Mouse (Mus musculus) forebrain, embryonic 14.5 days (tissue): Measurements from ENCODE around the gene Dsel. TPM values are rescaled to one million over a fixed set of nuclear protein-coding genes. Genes with fewer than 3 reads are reported as not detected.

Source experiments
- ATAC-seq: fragments of 200-750 bp; cut with Nextera tagmentation; 2 replicates; pipeline ENCODE4 v1.8.0; 2017; ENCODE audit warnings: mild to moderate bottlenecking, moderate library complexity
- DNase-seq: peaks from one replicate; pipeline ENCODE4 v3.0.0-alpha.2; 2015; ENCODE audit warnings: low spot score
- H3K27ac ChIP-seq: fragments of 300-500 bp; sonication (generic); 2 replicates; pipeline ENCODE4 v1.5.1; 2014; ENCODE audit warnings: low read depth, mild to moderate bottlenecking, control low read depth, low read length, moderate library complexity
- H3K27me3 ChIP-seq: fragments of 300-500 bp; sonication (generic); replicated peaks from 2 replicates; pipeline ENCODE4 v1.6.1; 2014; ENCODE audit warnings: low read length, control low read depth, mixed read lengths; ENCODE audit not compliant: control insufficient read depth, insufficient read depth
- H3K36me3 ChIP-seq: fragments of 300-500 bp; sonication (generic); 2 replicates; pipeline ENCODE4 v1.6.1; 2014; ENCODE audit warnings: low read length, control low read depth; ENCODE audit not compliant: control insufficient read depth, insufficient read depth
- H3K4me1 ChIP-seq: fragments of 300-500 bp; sonication (generic); 2 replicates; pipeline ENCODE4 v1.6.1; 2014; ENCODE audit warnings: antibody characterized with exemption, low read length, control low read depth; ENCODE audit not compliant: control insufficient read depth, insufficient read depth
- H3K4me2 ChIP-seq: fragments of 300-500 bp; sonication (generic); 2 replicates; pipeline ENCODE4 v1.6.1; 2014; ENCODE audit warnings: mild to moderate bottlenecking, control low read depth, low read length
- H3K4me3 ChIP-seq: fragments of 300-500 bp; sonication (generic); 2 replicates; pipeline ENCODE4 v1.5.1; 2014; ENCODE audit warnings: low read depth, low read length, control low read depth
- H3K9ac ChIP-seq: fragments of 300-500 bp; sonication (generic); 2 replicates; pipeline ENCODE4 v1.6.1; 2014; ENCODE audit warnings: mild to moderate bottlenecking, low read length, control low read depth, moderate library complexity
- H3K9me3 ChIP-seq: fragments of 300-500 bp; sonication (generic); replicated peaks from 2 replicates; pipeline ENCODE4 v1.6.1; 2016; ENCODE audit warnings: low read length, control low read depth, mixed read lengths; ENCODE audit not compliant: control insufficient read depth
- WGBS: fragments of 180-500 bp; shearing (Covaris S2); extraction: QIAGEN DNeasy Blood & Tissue Kit; methylation state at CpG from one replicate; pipeline ENCODE4 v1.1.7; 2014; 5-methylcytosine and 5-hydroxymethylcytosine counted together
- polyA plus RNA-seq: library from polyadenylated mRNA; unstranded; fragments of >200 nt; fragmentation: Nextera tagmentation; extraction: Ambion mirVana; gene quantifications from 2 replicates; pipeline ENCODE4 v1.2.1, GENCODE M21; 2014

The Dsel gene
- 9.0 and 9.4 TPM in 2 replicates for polyA plus RNA-seq

DNA sequence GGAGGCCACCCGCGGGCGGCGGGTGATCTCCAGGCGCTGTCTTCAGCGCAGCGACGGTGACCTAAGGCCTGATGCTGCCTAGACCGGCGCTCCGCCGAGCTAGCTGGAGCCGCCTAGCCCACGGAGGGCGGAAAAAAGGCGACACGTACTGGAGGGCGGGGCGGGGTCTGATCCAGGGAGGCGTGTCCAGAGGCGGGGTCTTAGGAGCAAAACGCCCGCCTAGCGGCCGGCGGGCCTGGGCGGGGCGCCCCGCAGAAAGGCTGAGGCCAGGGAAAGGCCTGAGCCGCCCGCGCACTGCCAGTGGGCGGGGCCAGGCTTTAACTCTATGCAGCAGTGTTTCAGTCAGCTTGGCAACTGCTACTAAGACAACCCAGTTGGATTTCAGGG, at the start of gene Dsel:
TSS of gene Dsel (minus strand) at position 140 of the 387 bp plus-strand sequence.
- WGBS: 0% methylated on average over 33 of the region's 33 CpGs
- H3K36me3 ChIP-seq: no peaks in the 10 kb centered on the region
- no peaks in the 10 kb centered on the region for H3K9me3 ChIP-seq
- H3K27me3 ChIP-seq: no peaks in the 10 kb centered on the region
- ATAC-seq (peak; percentile 96), DNase-seq (peak; percentile 95)
- H3K9ac ChIP-seq: peak within 1 kb of the TSS; percentile 89
- H3K4me3 ChIP-seq: peak within 1 kb of the TSS; percentile 72
- peak within 1 kb of the TSS; percentile 90 for H3K27ac ChIP-seq
- H3K4me1 ChIP-seq: peaks cover 4% of the 10 kb centered on the region; the same call in 1 of the 2 replicates
- peak within 1 kb of the TSS; percentile 59 for H3K4me2 ChIP-seq

DNA sequence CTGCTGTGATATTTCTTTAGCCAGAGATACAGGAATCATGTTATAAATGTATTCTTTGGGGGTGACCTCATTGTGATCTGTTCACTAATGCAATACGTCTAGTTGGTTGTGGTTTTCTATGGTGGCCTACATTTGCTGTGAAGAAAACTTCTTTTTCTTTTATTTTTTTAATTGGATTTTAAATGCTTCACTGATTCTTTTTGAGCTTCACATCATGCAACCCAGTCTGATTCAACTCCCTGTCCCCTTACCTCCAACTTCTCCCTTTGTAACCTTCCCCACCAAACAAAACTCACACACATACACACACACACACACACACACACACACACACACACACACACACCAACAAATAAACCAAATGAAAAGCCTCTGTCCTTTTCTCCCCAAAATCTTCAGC, 46.7 kb upstream of the Dsel start:
- Histone ChIP-seq H3K27me3 (no peaks in the 10 kb centered on the region), H3K4me1 (no peaks in the 10 kb centered on the region), H3K9ac (no peak overlapping the region), H3K27ac (no peak overlapping the region), H3K36me3 (no peaks in the 10 kb centered on the region), H3K4me2 (no peak overlapping the region), H3K9me3 (no peaks in the 10 kb centered on the region), H3K4me3 (no peak overlapping the region)
- WGBS: 8% methylated on average over 1 of the region's 1 CpGs
- ATAC-seq: no peak
- DNase-seq: no peak

DNA sequence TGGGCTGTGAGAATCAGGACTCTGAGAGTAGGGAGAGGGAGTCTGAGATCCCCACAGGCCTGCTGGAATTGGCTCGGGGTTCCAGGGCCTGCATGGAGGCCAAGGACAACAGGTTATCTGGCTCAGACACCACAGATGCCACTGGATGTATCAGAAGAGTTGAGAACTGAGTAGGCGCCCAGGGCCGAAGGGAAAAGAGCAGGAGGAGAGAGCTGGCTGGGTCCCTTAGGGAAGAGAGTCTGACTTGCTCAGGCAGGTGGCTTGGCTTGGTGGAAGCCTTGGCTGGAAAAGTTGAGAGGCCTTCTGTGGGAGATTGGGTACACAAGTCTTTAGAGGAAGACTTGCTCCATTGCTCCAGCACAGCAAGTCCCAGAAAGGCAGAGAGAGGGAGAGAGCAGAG, 18.6 kb upstream of the Dsel start:
- H3K4me2 ChIP-seq: no peak overlapping the region
- DNase-seq (no peak), ATAC-seq (no peak)
- no peaks in the 10 kb centered on the region for H3K27me3 ChIP-seq
- no peak overlapping the region for H3K9ac ChIP-seq
- no peaks in the 10 kb centered on the region for H3K36me3 ChIP-seq
- H3K4me1 ChIP-seq: no peaks in the 10 kb centered on the region
- H3K9me3 ChIP-seq: no peaks in the 10 kb centered on the region
- no peak overlapping the region for H3K27ac ChIP-seq
- 80% methylated on average over 3 of the region's 3 CpGs for WGBS
- no peak overlapping the region for H3K4me3 ChIP-seq

- DNase-seq: no peak
- Histone ChIP-seq H3K27me3 (no peaks in the 10 kb centered on the region), H3K4me1 (no peaks in the 10 kb centered on the region), H3K4me2 (no peak overlapping the region), H3K27ac (no peak overlapping the region), H3K4me3 (no peak overlapping the region), H3K36me3 (no peaks in the 10 kb centered on the region), H3K9ac (no peak overlapping the region), H3K9me3 (no peaks in the 10 kb centered on the region)
- no peak for ATAC-seq
Observed at GRCm38 (mm10) chr1:111875784-111876183, 11.1 kb upstream of the Dsel start.

- Histone ChIP-seq H3K36me3 (no peaks in the 10 kb centered on the region), H3K27me3 (no peaks in the 10 kb centered on the region), H3K4me2 (no peak overlapping the region), H3K9ac (no peak overlapping the region), H3K4me3 (no peak overlapping the region), H3K4me1 (no peaks in the 10 kb centered on the region), H3K9me3 (no peaks in the 10 kb centered on the region), H3K27ac (no peak overlapping the region)
- DNase-seq (peak; percentile 43), ATAC-seq (no peak)
Observed at GRCm38 (mm10) chr1:111873196-111873595, 8.5 kb upstream of the Dsel start.

GRCm38 (mm10) chr1:111865467-111865866, 749 bp upstream of the Dsel start:
- 51% methylated on average over 2 of the region's 2 CpGs for WGBS
- DNase-seq: no peak
- H3K4me2 ChIP-seq: peak overlapping the region; percentile 59; the same call in 1 of the 2 replicates
- peaks cover 4% of the 10 kb centered on the region; the same call in 1 of the 2 replicates for H3K4me1 ChIP-seq
- H3K9ac ChIP-seq: no peak overlapping the region
- H3K9me3 ChIP-seq: no peaks in the 10 kb centered on the region
- H3K36me3 ChIP-seq: no peaks in the 10 kb centered on the region
- H3K4me3 ChIP-seq: no peak overlapping the region
- ATAC-seq: no peak
- no peaks in the 10 kb centered on the region for H3K27me3 ChIP-seq
- H3K27ac ChIP-seq: no peak overlapping the region

DNA sequence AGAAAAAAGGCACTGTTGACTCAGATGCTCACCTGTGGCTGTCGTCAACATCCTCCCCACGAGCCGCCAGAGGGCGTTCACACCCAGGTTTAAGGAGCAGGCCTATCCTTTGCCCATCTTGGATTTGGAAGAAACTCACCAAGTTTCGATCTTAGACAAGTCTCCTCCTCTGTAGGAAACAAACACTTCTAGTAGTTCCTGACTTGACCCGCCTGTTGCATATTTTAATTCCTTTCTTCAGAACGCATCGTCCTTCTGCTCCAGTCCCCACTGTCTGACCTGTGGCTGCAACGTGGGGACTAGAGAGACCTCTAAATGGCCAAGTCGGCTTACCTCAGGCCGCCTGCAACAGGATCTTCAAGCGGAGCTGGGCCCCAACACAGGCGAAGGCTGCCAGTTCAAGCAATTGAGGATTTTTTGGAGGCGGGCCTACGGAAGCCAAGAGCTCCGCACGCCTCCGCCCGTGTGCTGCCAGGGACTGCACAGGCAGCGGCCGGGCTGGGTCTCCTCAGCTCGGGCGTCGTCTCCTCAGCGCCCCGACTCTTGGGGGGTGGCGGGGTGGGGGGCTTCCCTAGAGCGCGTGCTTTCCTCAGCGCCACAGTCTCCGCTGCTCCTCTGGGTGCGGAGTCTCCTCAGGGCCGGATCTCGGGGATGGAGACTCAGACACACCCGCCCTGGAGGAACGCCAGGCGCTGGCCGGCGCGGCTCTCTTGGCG, 497 bp downstream of the Dsel start:
- Histone ChIP-seq H3K9ac (peak overlapping the region; percentile 89), H3K36me3 (no peaks in the 10 kb centered on the region), H3K4me1 (peaks cover 4% of the 10 kb centered on the region; the same call in 1 of the 2 replicates), H3K27ac (peak overlapping the region; percentile 90), H3K4me3 (peak overlapping the region; percentile 72), H3K27me3 (no peaks in the 10 kb centered on the region), H3K4me2 (peak overlapping the region; percentile 59), H3K9me3 (no peaks in the 10 kb centered on the region)
- under 1% methylated on average over 41 of the region's 41 CpGs for WGBS
- ATAC-seq (peak; percentile 88), DNase-seq (peak; percentile 90)

- WGBS: 80% methylated on average over 1 of the region's 1 CpGs
- H3K4me3 ChIP-seq: no peak overlapping the region
- H3K27ac ChIP-seq: no peak overlapping the region
- H3K9me3 ChIP-seq: no peaks in the 10 kb centered on the region
- no peaks in the 10 kb centered on the region for H3K36me3 ChIP-seq
- H3K9ac ChIP-seq: no peak overlapping the region
- no peaks in the 10 kb centered on the region for H3K27me3 ChIP-seq
- DNase-seq (peak; percentile 41), ATAC-seq (peak; percentile 57)
- no peaks in the 10 kb centered on the region for H3K4me1 ChIP-seq
- H3K4me2 ChIP-seq: no peak overlapping the region
Observed at GRCm38 (mm10) chr1:111857852-111858251, 6.9 kb downstream of the Dsel start.

- Histone ChIP-seq H3K9me3 (no peaks in the 10 kb centered on the region), H3K27me3 (no peaks in the 10 kb centered on the region), H3K9ac (no peak overlapping the region), H3K4me2 (no peak overlapping the region), H3K36me3 (no peaks in the 10 kb centered on the region), H3K4me3 (no peak overlapping the region), H3K27ac (no peak overlapping the region), H3K4me1 (no peaks in the 10 kb centered on the region)
- DNase-seq: no peak
- WGBS: 91% methylated on average over 8 of the region's 8 CpGs
- no peak for ATAC-seq
Observed at GRCm38 (mm10) chr1:111852439-111852838, 12.3 kb downstream of the Dsel start.
